Mouse (Mus musculus): ENCODE measurements around the gene Shcbp1l.

- TF ChIP-seq POLR2A (IDR thresholded peaks at IDR 0.05; ENCODE audit: control insufficient read depth, extremely low read depth, insufficient read depth, low read length, poor library complexity) (no peak), CTCF (IDR thresholded peaks at IDR 0.05; ENCODE audit: borderline replicate concordance, control insufficient read depth, extremely low read depth, insufficient read depth, low read length, poor library complexity) (no peak)
Observed at GRCm38 (mm10) chr1:153441656-153442055, 16.7 kb downstream of the Shcbp1l start.

Data from thymus, adult 2 months (tissue).